Mouse (Mus musculus) embryonic facial prominence, embryonic 13.5 days (tissue): ENCODE measurements around the gene Ankrd9. TPM values are rescaled to one million over a fixed set of nuclear protein-coding genes. Genes with fewer than 3 reads are reported as not detected.

Experiments
- ATAC-seq: fragments of 200-750 bp; cut with Nextera tagmentation; 2 replicates; pipeline ENCODE4 v1.8.0; 2017; ENCODE audit warnings: low read depth; ENCODE audit not compliant: insufficient number of reproducible peaks, insufficient read depth, low FRiP score, low TSS enrichment
- H3K27ac ChIP-seq: fragments of 300-500 bp; sonication (generic); 2 replicates; pipeline ENCODE4 v1.5.1; 2015; ENCODE audit warnings: moderate library complexity, mild to moderate bottlenecking, inconsistent platforms
- H3K27me3 ChIP-seq: fragments of 300-500 bp; sonication (generic); 2 replicates; pipeline ENCODE4 v1.6.1; 2015; ENCODE audit warnings: mild to moderate bottlenecking, inconsistent platforms
- H3K36me3 ChIP-seq: fragments of 300-500 bp; sonication (generic); 2 replicates; pipeline ENCODE4 v1.6.1; 2015; ENCODE audit warnings: mild to moderate bottlenecking, inconsistent platforms
- H3K4me1 ChIP-seq: fragments of 300-500 bp; sonication (generic); 2 replicates; pipeline ENCODE4 v1.6.1; 2015; ENCODE audit warnings: inconsistent platforms
- H3K4me2 ChIP-seq: fragments of 300-500 bp; sonication (generic); 2 replicates; pipeline ENCODE4 v1.6.1; 2015; ENCODE audit warnings: moderate library complexity, mild to moderate bottlenecking, inconsistent platforms
- H3K4me3 ChIP-seq: fragments of 300-500 bp; sonication (generic); 2 replicates; pipeline ENCODE4 v1.5.1; 2015; ENCODE audit warnings: mild to moderate bottlenecking, inconsistent platforms
- H3K9ac ChIP-seq: fragments of 300-500 bp; sonication (generic); 2 replicates; pipeline ENCODE4 v1.6.1; 2015; ENCODE audit warnings: mild to moderate bottlenecking, inconsistent platforms
- H3K9me3 ChIP-seq: fragments of 300-500 bp; sonication (generic); 2 replicates; pipeline ENCODE4 v1.6.1; 2016; ENCODE audit warnings: inconsistent platforms
- WGBS: fragments of 180-500 bp; shearing (Covaris S2); methylation state at CpG from one replicate; pipeline ENCODE4 v1.1.7; 2015; ENCODE audit warnings: mixed read lengths; 5-methylcytosine and 5-hydroxymethylcytosine counted together
- polyA plus RNA-seq: library from polyadenylated mRNA; unstranded; fragments of >200 nt; fragmentation: Nextera tagmentation; extraction: Ambion mirVana; gene quantifications from 2 replicates; pipeline ENCODE4 v1.2.1, GENCODE M21; 2015

Ankrd9 gene
- polyA plus RNA-seq = 16.4 and 16.8 TPM in 2 replicates

DNA sequence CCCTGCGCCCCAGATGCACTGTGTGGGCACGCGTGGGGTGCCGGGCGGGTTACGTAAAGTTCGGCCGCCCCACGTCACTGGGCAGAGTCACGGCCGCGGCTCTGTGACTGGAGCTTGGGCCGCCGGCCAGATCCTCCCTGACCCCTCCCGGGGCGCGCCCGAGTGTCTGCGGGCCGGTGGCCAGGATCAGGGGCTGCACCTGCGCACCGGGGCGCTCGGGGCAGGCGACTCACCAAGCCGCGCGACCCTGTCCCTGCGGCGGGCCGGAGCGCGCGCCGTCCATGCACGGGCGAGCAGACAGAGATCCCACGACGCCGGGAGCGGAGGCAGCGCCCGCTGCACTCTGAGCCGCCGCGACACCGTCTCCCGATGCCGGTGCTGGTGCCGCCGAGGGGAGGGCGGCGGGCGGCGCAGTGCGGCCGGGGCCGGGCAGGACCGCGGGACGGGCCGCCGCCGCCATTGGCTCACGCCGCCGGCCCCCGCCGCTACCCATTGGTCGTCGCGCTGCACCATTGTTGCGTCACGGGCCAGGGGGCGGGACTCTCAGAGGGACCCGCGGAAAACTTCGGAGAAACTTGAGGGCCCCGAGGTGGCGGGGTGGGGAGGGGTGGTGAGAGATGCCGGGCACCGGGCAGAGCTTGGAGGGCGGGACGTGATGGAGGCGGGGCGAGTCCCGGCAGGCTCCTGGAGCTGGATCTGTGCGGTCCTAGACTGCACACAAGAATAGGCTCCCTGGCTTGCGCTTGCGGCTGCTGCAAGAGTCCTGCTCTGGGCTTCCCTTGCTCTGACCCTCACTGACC, at the start of gene Ankrd9:
Gene Ankrd9 (minus strand): TSS at position 434 of the 800 bp plus-strand sequence.
- Histone ChIP-seq H3K9ac (peak within 1 kb of the TSS; percentile 89), H3K4me3 (peak within 1 kb of the TSS; percentile 89), H3K27me3 (no peaks in the 10 kb centered on the region), H3K4me1 (peaks cover 10% of the 10 kb centered on the region), H3K4me2 (peak within 1 kb of the TSS; percentile 89), H3K9me3 (no peaks in the 10 kb centered on the region), H3K36me3 (peaks cover 37% of the 10 kb centered on the region), H3K27ac (peak within 1 kb of the TSS; percentile 78)
- under 1% methylated on average over 86 of the region's 90 CpGs for WGBS
- peak; percentile 93 for ATAC-seq

DNA sequence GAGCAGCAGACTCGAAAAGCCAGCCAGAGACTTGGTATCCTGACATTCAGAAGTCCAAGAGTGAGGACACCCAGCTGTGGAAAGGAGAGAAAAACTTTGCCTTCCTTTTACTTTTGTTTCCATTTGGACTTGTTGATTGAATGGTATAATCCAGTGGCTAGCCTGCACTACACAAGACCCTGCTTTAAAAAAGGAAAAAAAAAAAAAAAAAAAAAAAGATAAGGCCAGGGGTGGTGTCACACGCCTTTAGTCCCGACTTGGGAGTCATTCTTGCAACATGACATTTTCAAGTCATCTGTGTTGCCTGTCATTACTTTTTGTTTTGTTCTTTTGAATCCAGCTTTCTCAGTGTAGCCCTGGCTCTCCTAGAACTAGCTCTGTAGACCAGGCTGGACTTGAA, 42.7 kb upstream of the Ankrd9 start:
- H3K27me3 ChIP-seq = no peaks in the 10 kb centered on the region
- H3K4me1 ChIP-seq = no peaks in the 10 kb centered on the region
- H3K27ac ChIP-seq = no peak overlapping the region
- ATAC-seq = no peak
- no peaks in the 10 kb centered on the region for H3K9me3 ChIP-seq
- H3K4me2 ChIP-seq = no peak overlapping the region
- no peaks in the 10 kb centered on the region for H3K36me3 ChIP-seq
- WGBS = 59% methylated on average over 3 of the region's 3 CpGs
- no peak overlapping the region for H3K9ac ChIP-seq
- no peak overlapping the region for H3K4me3 ChIP-seq

DNA sequence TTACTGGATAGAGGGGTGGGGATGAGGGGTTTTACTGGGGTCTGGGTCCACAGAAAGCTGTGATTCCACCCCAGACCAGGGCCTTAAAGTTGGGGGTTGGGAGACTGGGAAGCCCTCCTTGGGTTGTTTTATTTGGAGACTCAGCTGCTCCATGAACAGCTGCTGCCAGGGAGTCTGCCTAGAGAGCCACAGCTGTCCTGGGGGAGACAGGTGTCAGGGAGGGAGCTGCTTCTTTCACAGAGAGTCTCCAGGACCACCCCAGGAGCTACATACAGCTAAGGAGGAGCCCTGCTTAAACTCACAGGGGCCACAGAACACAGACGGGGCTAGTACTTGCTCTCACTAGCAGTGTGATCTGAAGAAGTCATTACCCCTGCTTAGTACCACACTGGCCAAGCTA, 42.3 kb upstream of the Ankrd9 start:
- H3K36me3 ChIP-seq = no peaks in the 10 kb centered on the region
- WGBS = 15% methylated on average over 1 of the region's 1 CpGs
- ATAC-seq = no peak

DNA sequence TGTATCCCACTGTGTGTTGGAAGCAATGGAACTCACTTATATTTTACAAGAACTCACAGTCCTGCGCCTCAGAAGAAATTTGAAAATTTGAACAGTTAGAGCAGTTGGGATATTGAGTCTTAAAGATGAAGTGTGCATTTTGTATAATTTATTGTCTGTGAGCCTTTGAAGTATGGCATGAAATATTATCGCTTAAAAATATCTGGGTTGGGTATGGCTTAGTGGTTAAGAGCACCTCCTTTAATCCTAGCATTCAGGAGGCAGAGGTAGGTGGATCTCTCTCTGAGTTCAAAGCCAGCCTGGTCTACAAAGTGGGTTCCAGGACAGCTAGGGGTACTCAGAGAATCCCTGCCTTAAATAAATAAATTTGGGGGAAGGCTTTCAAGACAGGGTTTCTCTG, 40.2 kb upstream of the Ankrd9 start:
- no peaks in the 10 kb centered on the region for H3K27me3 ChIP-seq
- no peak for ATAC-seq
- no peaks in the 10 kb centered on the region for H3K36me3 ChIP-seq
- WGBS = 91% methylated on average over 2 of the region's 2 CpGs
- H3K9ac ChIP-seq = no peak overlapping the region
- peaks cover 6% of the 10 kb centered on the region; the same call in 1 of the 2 replicates for H3K4me1 ChIP-seq
- H3K27ac ChIP-seq = no peak overlapping the region
- no peak overlapping the region for H3K4me3 ChIP-seq
- H3K4me2 ChIP-seq = no peak overlapping the region
- no peaks in the 10 kb centered on the region for H3K9me3 ChIP-seq

More for the DNA sequence above, 42.3 kb upstream of the Ankrd9 start:
- Histone ChIP-seq H3K27me3 (no peaks in the 10 kb centered on the region), H3K4me3 (no peak overlapping the region), H3K27ac (no peak overlapping the region), H3K9me3 (no peaks in the 10 kb centered on the region), H3K9ac (no peak overlapping the region), H3K4me1 (peaks cover under 1% of the 10 kb centered on the region; the same call in 1 of the 2 replicates), H3K4me2 (no peak overlapping the region)

DNA sequence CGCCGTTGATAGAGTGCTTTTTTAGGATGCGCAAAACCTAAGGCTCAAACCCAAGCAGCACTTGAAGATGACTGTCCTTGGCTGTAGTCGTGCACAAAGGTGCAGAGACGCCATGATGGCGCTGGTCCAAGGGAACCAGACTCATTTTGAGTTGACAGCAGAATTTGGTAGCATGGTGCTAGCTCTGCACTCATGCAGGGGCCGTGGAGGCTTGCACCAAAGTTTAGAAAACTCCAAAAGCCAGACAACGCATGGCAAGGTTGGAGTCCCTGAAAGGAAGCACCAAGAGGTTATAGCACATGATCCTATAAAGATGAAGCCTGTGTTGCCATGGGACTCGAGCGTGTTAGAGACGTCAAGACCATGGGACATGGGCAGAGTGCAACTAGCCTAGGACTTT, 39.2 kb upstream of the Ankrd9 start:
- no peak for ATAC-seq
- Histone ChIP-seq H3K4me2 (no peak overlapping the region), H3K9ac (no peak overlapping the region), H3K27ac (no peak overlapping the region), H3K4me1 (peaks cover 6% of the 10 kb centered on the region; the same call in 1 of the 2 replicates), H3K9me3 (no peaks in the 10 kb centered on the region), H3K4me3 (no peak overlapping the region), H3K36me3 (no peaks in the 10 kb centered on the region), H3K27me3 (no peaks in the 10 kb centered on the region)
- 90% methylated on average over 11 of the region's 11 CpGs for WGBS

DNA sequence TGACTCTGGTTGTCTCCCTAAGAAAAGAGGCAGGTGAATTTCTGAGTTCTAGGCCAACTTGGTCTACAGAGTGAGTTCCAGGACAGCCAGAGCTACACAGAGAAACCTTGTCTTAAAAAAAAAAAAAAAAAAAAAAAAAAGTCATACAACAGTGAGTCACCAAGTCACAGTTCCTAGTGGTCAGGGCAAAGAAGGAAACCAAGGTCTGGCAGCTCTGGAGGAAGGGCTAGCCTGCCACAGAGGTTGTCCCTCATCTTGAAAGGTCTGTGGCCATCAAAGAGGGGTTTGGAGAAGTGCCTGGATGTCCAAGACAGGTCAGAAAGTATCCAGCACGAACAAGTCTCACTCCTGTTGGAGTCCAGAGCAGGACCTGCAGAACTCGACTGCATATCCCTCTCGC, 38.0 kb upstream of the Ankrd9 start:
- no peaks in the 10 kb centered on the region for H3K27me3 ChIP-seq
- no peak overlapping the region for H3K4me3 ChIP-seq
- H3K27ac ChIP-seq = no peak overlapping the region
- H3K9me3 ChIP-seq = no peaks in the 10 kb centered on the region
- no peak overlapping the region for H3K4me2 ChIP-seq
- 79% methylated on average over 3 of the region's 3 CpGs for WGBS
- no peak for ATAC-seq
- H3K9ac ChIP-seq = no peak overlapping the region
- H3K4me1 ChIP-seq = peaks cover 6% of the 10 kb centered on the region; the same call in 1 of the 2 replicates
- no peaks in the 10 kb centered on the region for H3K36me3 ChIP-seq

DNA sequence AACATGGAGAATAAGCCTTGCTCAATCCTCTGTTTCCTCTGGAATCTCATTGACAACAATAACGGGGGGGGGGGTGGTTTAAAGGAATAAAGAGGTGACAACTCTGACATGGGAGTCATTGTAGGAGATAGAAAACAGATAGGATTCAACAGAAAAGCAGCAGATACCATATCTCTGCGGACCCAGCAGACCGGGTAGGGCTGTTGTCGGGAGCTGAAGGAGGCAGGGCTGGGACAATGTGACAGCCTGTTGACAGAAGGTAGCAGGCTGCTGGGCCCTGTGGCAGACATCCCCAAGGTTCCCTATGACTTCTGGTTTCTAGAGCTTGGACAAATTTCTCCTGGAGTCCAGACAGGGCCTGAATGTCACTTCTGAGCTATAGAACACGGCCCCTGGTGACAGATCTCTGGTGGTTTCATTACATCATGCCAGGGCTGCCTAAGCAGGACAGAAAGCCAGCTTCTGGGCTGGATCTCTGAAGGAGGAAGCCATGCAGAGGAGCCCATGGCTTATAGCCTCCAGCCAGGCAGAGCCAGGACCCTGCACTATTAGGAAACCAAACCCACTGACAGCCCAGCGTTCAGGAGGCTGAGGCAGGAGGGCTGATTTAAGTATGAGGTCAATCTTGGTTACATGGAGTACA, 30.9 kb upstream of the Ankrd9 start:
- Histone ChIP-seq H3K4me1 (peaks cover 36% of the 10 kb centered on the region), H3K4me3 (no peak overlapping the region), H3K27ac (0 out of 2 replicates have a peak overlapping the region, but pooled peaks have one; percentile 34), H3K27me3 (no peaks in the 10 kb centered on the region), H3K36me3 (no peaks in the 10 kb centered on the region), H3K9ac (no peak overlapping the region), H3K4me2 (no peak overlapping the region), H3K9me3 (no peaks in the 10 kb centered on the region)
- 75% methylated on average over 6 of the region's 6 CpGs for WGBS
- ATAC-seq = no peak

DNA sequence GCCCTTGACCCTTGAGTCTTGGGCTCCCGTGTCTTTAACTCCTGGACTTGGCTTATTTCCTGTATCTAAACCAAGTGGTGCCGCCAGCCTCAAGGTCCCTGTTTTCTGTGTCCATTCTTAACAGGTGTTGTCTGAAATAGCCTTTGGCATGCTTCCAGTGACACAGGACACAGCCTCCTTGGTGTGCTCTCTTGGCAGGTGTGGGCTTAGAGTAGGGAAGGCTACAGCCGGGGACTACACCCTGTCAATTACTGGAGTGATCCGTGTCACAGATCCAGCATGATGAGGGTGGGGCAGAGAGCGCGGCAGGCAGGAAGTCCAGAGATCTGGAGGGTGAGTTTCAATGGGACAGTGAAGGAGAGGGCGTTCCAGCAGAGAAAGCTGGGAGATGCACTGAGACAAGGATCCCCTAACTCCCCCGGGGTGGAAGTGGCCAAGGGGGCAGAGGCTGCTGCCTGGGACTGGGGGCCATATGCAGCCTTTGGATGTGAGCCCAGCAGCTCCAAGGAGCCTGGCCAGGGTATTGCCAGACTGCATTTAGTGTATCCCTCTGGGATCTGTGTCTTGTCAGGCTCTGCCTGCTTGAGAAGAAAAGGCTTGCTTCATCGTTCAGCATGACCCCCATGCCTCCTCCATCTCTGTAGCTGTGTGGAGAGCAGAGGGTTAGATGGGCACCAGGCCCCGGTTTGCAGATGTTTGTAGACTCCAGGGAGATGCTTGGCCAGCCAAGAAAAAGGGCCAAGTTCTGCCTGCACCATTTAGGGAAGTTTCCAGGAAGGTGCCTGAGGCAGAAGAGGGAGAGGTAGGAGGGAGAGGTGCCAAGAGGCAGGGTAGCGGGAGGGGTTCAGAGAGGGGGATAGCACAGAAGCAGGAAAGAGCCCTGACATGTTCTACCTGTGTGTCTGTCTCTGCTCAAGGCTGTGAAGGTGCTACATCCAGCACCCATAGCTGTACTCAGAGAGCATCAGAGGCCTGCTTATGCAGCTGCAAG, 30.0 kb upstream of the Ankrd9 start:
- no peaks in the 10 kb centered on the region for H3K36me3 ChIP-seq
- no peaks in the 10 kb centered on the region for H3K27me3 ChIP-seq
- H3K27ac ChIP-seq = peak overlapping the region; percentile 34; the same call in 1 of the 2 replicates
- no peaks in the 10 kb centered on the region for H3K9me3 ChIP-seq
- H3K4me2 ChIP-seq = no peak overlapping the region
- peak overlapping the region; percentile 58; the same call in 1 of the 2 replicates for H3K9ac ChIP-seq
- no peak overlapping the region for H3K4me3 ChIP-seq
- WGBS = 48% methylated on average over 11 of the region's 11 CpGs
- ATAC-seq = no peak
- peaks cover 36% of the 10 kb centered on the region for H3K4me1 ChIP-seq

DNA sequence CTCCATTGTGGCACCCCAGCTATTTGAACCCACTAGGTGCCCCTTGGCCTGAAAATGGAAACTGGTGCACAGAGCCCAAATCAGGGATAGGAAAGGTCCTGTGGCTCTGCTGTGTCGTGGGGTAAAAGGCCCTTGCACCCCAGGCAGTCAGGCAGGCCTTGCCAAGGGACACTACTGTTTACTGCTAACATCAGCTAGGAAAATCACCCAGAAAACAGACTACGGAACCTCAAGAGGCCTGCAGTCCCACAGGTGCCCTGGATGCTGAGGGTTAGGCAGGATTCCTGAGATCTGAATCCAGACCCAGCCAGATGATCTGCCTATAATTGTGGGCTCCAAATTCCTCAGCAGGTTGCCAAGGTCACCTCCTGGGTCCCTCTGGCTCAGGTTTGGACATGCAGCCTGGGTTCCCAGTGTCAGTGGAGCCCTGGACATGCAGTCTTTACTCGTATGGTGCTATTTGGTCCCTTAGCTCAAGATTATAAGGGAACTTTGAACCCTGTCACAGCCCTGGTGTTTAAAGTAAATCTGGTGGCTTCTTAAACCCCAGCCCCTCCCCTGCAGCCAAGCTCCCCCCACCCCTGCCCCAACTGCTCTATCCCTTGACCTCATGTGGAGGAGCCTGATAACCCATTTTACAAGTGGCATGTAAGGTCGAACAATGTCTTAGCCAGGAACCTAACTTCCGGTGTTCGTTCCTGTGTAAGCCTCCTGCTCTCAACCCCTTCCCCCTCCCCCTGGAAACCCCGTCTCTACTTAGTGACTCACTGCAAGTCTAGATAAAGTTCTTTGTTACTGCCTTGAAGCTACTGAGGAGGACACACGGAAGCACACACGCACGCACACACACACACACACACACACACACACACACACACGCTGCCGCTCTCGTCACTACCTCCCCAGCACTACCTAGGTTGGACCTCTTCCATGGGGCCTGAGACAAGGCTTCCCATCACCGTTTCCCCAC, 28.6 kb upstream of the Ankrd9 start:
- peak overlapping the region; percentile 48; the same call in 1 of the 2 replicates for H3K27ac ChIP-seq

DNA sequence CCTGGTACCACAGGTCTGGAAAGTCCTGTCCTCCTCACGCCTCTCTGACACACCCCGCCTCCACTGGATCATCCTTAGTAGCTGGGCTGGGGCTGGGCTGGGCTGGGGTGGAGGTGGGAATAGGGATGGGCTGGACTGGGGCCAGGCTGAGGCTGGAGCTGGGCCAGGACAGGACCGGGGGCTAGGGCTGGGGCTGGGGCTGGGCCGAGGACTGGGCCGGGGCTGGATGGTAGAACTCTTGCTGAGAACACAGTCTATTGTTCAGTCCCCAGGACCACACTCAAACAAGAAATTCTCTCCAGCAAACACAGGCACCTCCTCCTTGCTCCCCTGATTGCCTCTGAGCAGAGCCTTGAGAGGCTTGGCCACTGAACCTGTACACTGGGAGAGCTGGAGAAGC, 27.5 kb upstream of the Ankrd9 start:
- Histone ChIP-seq H3K4me3 (no peak overlapping the region), H3K27ac (peak overlapping the region; percentile 48; the same call in 1 of the 2 replicates), H3K4me2 (no peak overlapping the region), H3K9me3 (no peaks in the 10 kb centered on the region), H3K27me3 (no peaks in the 10 kb centered on the region), H3K9ac (no peak overlapping the region; the same call in 1 of the 2 replicates), H3K36me3 (no peaks in the 10 kb centered on the region), H3K4me1 (peaks cover 36% of the 10 kb centered on the region)
- ATAC-seq = no peak
- WGBS = 72% methylated on average over 5 of the region's 5 CpGs

More for the DNA sequence above, 28.6 kb upstream of the Ankrd9 start:
- Histone ChIP-seq H3K36me3 (no peaks in the 10 kb centered on the region), H3K9me3 (no peaks in the 10 kb centered on the region), H3K4me3 (no peak overlapping the region), H3K4me2 (no peak overlapping the region), H3K9ac (no peak overlapping the region), H3K27me3 (no peaks in the 10 kb centered on the region), H3K4me1 (peaks cover 36% of the 10 kb centered on the region)
- WGBS = 75% methylated on average over 14 of the region's 14 CpGs
- no peak for ATAC-seq
